Mouse (Mus musculus): ENCODE results near the gene Hes6.

Hes6 gene
- long read RNA-seq, experiment 1, transcript Hes6-201 (4 exons, 1,335 nt): major isoform, 134 of 161 reads
- long read RNA-seq, experiment 1, transcript Hes6-202 (3 exons, 1,573 nt): minor isoform, 9 of 161 reads
- long read RNA-seq, experiment 1, partial matches to known transcripts: 14 of 161 reads
- long read RNA-seq, experiment 1, other reads (novel, unspliced or antisense): 4 of 161 reads
- long read RNA-seq, experiment 2, transcript Hes6-201 (4 exons, 1,335 nt): major isoform, 188 of 238 reads
- long read RNA-seq, experiment 2, transcript Hes6-202 (3 exons, 1,573 nt): minor isoform, 29 of 238 reads
- long read RNA-seq, experiment 2, partial matches to known transcripts: 16 of 238 reads
- long read RNA-seq, experiment 2, other reads (novel, unspliced or antisense): 2 of 238 reads

GRCm38 (mm10) chr1:91413898-91414594, at the start of gene Hes6:
Gene Hes6, minus strand, starts transcription at chr1:91414038.
- intact Hi-C loops (cut with DNase I): no loop called here

GRCm38 (mm10) chr1:91463336-91463995, 49.6 kb upstream of the Hes6 start:
- intact Hi-C loops (cut with DNase I): no loop called here

- intact Hi-C loops (cut with DNase I): no loop called here
Observed at GRCm38 (mm10) chr1:91460564-91460963, 46.7 kb upstream of the Hes6 start.

GRCm38 (mm10) chr1:91460069-91460468, 46.2 kb upstream of the Hes6 start:
- intact Hi-C loops (cut with DNase I): no loop called here

GRCm38 (mm10) chr1:91459059-91459809, 45.4 kb upstream of the Hes6 start, which contains the start of gene Per2:
Gene Per2, minus strand, starts transcription at chr1:91459324.
- intact Hi-C loops (cut with DNase I): loop anchor here (2.0 kb wide), 1 partner anchor 22 kb away; no protein-coding TSS in a partner anchor

GRCm38 (mm10) chr1:91458223-91458861, 44.5 kb upstream of the Hes6 start:
- intact Hi-C loops (cut with DNase I): loop anchor here (2.0 kb wide), 1 partner anchor 22 kb away; no protein-coding TSS in a partner anchor

GRCm38 (mm10) chr1:91457698-91458097, 43.9 kb upstream of the Hes6 start:
- intact Hi-C loops (cut with DNase I): loop anchor here (2.0 kb wide), 1 partner anchor 21 kb away; no protein-coding TSS in a partner anchor

- intact Hi-C loops (cut with DNase I): no loop called here
Observed at GRCm38 (mm10) chr1:91457116-91457515, 43.3 kb upstream of the Hes6 start.

- intact Hi-C loops (cut with DNase I): no loop called here
Observed at GRCm38 (mm10) chr1:91456301-91456801, 42.5 kb upstream of the Hes6 start.

GRCm38 (mm10) chr1:91455661-91456161, 41.9 kb upstream of the Hes6 start:
- intact Hi-C loops (cut with DNase I): no loop called here

GRCm38 (mm10) chr1:91454927-91455326, 41.1 kb upstream of the Hes6 start:
- intact Hi-C loops (cut with DNase I): no loop called here

- intact Hi-C loops (cut with DNase I): no loop called here
Observed at GRCm38 (mm10) chr1:91454366-91454765, 40.5 kb upstream of the Hes6 start.

GRCm38 (mm10) chr1:91453932-91454331, 40.1 kb upstream of the Hes6 start:
- intact Hi-C loops (cut with DNase I): no loop called here

GRCm38 (mm10) chr1:91451547-91452084, 37.8 kb upstream of the Hes6 start:
- intact Hi-C loops (cut with DNase I): no loop called here

- intact Hi-C loops (cut with DNase I): no loop called here
Observed at GRCm38 (mm10) chr1:91450851-91451250, 37.0 kb upstream of the Hes6 start.

GRCm38 (mm10) chr1:91448688-91449087, 34.9 kb upstream of the Hes6 start:
- intact Hi-C loops (cut with DNase I): no loop called here

- intact Hi-C loops (cut with DNase I): no loop called here
Observed at GRCm38 (mm10) chr1:91446511-91446910, 32.7 kb upstream of the Hes6 start.

- intact Hi-C loops (cut with DNase I): no loop called here
Observed at GRCm38 (mm10) chr1:91446060-91446459, 32.2 kb upstream of the Hes6 start.

GRCm38 (mm10) chr1:91444841-91445830, 31.3 kb upstream of the Hes6 start:
- intact Hi-C loops (cut with DNase I): no loop called here

All from adrenal gland (tissue).